Mouse (Mus musculus): Measurements from ENCODE around the gene Ctnna3. TPM values are rescaled to one million over a fixed set of nuclear protein-coding genes. Genes with fewer than 3 reads are reported as not detected.
A peak's percentile ranks its signal among the peaks of the same experiment; 100 is the strongest.

Gene Ctnna3
- total and polyA plus RNA-seq, 2 experiments from 2014 or later: 18.6 to 62.6 TPM

DNA sequence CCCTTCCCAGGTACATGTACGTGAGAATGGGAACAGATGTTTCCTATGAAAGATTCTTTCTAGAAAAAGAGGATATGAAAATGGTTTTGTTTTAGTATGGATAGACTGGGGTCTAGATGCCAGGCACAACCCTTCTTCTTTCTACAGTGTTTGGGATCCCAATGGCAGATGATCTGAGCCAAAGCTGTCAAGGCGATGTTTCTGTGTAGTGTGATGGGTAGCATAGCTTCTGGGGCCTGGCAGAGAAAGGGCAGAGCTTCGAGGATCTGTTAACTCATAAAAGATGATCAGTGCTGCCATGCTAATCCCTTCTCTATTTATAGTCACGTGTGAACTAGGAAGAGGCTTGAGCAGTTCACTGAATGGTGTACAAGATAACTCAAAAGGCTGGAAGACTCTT lies 284.3 kb downstream of the Ctnna3 start:
- TF ChIP-seq CTCF (IDR thresholded peaks at IDR 0.05; ENCODE audit: low read depth) (no peak), EP300 (IDR thresholded peaks at IDR 0.05; ENCODE audit: low read depth) (no peak)
- 51% methylated on average over 4 of the region's 4 CpGs for WGBS
- ATAC-seq (ENCODE audit: insufficient read depth, low read depth) (no peak), DNase-seq (ENCODE audit: low spot score) (no peak)
- no peaks in the 10 kb centered on the region for H3K9me3 ChIP-seq (replicated peaks; ENCODE audit: control insufficient read depth, low read length)
- H3K4me3 ChIP-seq (ENCODE audit: low read depth, low read length): no peak overlapping the region
- no peak overlapping the region for H3K9ac ChIP-seq (replicated peaks; ENCODE audit: low read depth, low read length)
- H3K36me3 ChIP-seq (replicated peaks; ENCODE audit: control insufficient read depth, insufficient read depth, low read length): no peaks in the 10 kb centered on the region
- H3K27ac ChIP-seq (ENCODE audit: low read depth): no peak overlapping the region
- H3K4me2 ChIP-seq (ENCODE audit: low read depth, low read length): no peak overlapping the region
- peaks cover 18% of the 10 kb centered on the region for H3K4me1 ChIP-seq (ENCODE audit: control insufficient read depth, insufficient read depth)
- H3K27me3 ChIP-seq (ENCODE audit: control insufficient read depth, insufficient read depth, low read length): no peaks in the 10 kb centered on the region

DNA sequence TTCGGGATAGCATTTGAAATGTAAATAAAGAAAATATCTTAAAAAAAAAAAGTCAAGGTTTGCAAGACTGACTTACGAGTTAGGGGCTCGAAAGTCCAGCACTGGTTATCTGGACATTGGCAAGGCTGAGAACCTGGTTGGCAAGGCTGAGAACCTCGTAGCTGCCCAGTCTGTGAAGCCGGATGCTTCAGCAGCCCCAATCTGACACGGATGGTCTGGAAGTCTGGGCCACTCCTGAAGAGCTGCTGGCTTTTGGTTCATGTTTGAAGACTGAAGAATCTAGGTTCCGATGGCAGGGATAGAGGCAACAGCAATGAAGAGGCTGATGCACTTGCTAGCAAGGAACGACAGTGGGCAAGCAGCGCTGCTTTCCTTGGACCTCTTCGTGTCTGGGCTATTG lies 339.0 kb downstream of the Ctnna3 start:
- Histone ChIP-seq H3K9ac (replicated peaks; ENCODE audit: low read depth, low read length) (no peak overlapping the region), H3K4me1 (ENCODE audit: control insufficient read depth, insufficient read depth) (peaks cover 11% of the 10 kb centered on the region), H3K36me3 (replicated peaks; ENCODE audit: control insufficient read depth, insufficient read depth, low read length) (no peaks in the 10 kb centered on the region), H3K4me3 (ENCODE audit: low read depth, low read length) (no peak overlapping the region), H3K27ac (ENCODE audit: low read depth) (no peak overlapping the region), H3K27me3 (ENCODE audit: control insufficient read depth, insufficient read depth, low read length) (no peaks in the 10 kb centered on the region), H3K4me2 (ENCODE audit: low read depth, low read length) (no peak overlapping the region), H3K9me3 (replicated peaks; ENCODE audit: control insufficient read depth, low read length) (no peaks in the 10 kb centered on the region)
- WGBS: 90% methylated on average over 10 of the region's 10 CpGs
- DNase-seq (ENCODE audit: low spot score) (no peak), ATAC-seq (ENCODE audit: insufficient read depth, low read depth) (no peak)
- no peak for TF ChIP-seq EP300 (IDR thresholded peaks at IDR 0.05; ENCODE audit: low read depth)

DNA sequence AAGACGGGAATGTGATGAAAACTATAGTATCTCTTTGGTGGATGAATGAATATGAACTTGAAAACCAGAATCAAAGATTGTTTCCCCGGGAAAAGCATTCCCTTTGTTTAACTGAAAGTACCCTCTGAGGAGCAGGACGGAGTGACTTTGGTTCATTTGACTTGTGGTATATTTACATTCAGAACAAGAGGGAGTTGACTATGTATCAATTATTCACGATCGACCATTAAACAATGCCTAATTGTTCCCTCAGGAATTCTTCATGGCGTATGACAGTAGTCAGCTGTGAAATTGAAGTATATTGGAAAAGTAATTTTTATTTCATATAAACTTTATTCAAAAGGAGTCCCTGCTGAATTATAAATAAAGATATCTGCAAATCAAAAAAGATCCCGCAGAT lies 341.8 kb downstream of the Ctnna3 start:
- peaks cover 11% of the 10 kb centered on the region for H3K4me1 ChIP-seq (ENCODE audit: control insufficient read depth, insufficient read depth)
- H3K27me3 ChIP-seq (ENCODE audit: control insufficient read depth, insufficient read depth, low read length): no peaks in the 10 kb centered on the region
- no peak overlapping the region for H3K9ac ChIP-seq (replicated peaks; ENCODE audit: low read depth, low read length)
- no peaks in the 10 kb centered on the region for H3K36me3 ChIP-seq (replicated peaks; ENCODE audit: control insufficient read depth, insufficient read depth, low read length)
- no peak overlapping the region for H3K4me2 ChIP-seq (ENCODE audit: low read depth, low read length)
- WGBS: 83% methylated on average over 7 of the region's 7 CpGs
- H3K27ac ChIP-seq (ENCODE audit: low read depth): no peak overlapping the region
- H3K4me3 ChIP-seq (ENCODE audit: low read depth, low read length): no peak overlapping the region
- TF ChIP-seq CTCF (IDR thresholded peaks at IDR 0.05; ENCODE audit: low read depth): no peak
- no peak for TF ChIP-seq EP300 (IDR thresholded peaks at IDR 0.05; ENCODE audit: low read depth)
- ATAC-seq (ENCODE audit: insufficient read depth, low read depth) (no peak), DNase-seq (ENCODE audit: low spot score) (no peak)
- no peaks in the 10 kb centered on the region for H3K9me3 ChIP-seq (replicated peaks; ENCODE audit: control insufficient read depth, low read length)

DNA sequence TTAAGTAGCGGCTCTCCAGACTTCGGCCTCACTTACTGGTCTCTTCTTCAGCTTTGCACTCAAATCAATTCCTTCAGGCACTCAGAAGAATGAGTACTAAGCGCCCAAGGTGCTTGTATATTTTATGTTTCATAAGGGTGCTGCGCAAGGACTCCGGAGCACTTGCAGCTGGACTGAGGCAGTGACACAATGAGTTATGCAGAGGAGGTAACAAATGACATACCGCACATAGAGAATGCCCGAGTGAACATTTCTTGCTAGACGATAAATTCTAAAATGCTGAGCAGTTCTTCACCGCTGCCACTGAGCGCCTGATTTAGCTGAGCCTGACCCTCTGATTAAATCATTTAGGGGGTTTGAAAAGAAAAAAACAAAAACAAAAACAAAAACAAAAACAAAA lies 342.2 kb downstream of the Ctnna3 start:
- no peak for ATAC-seq (ENCODE audit: insufficient read depth, low read depth)
- H3K27me3 ChIP-seq (ENCODE audit: control insufficient read depth, insufficient read depth, low read length): no peaks in the 10 kb centered on the region
- 92% methylated on average over 10 of the region's 10 CpGs for WGBS
- DNase-seq (ENCODE audit: low spot score): no peak
- no peak overlapping the region for H3K27ac ChIP-seq (ENCODE audit: low read depth)
- H3K9ac ChIP-seq (replicated peaks; ENCODE audit: low read depth, low read length): no peak overlapping the region
- TF ChIP-seq CTCF (IDR thresholded peaks at IDR 0.05; ENCODE audit: low read depth): no peak
- TF ChIP-seq EP300 (IDR thresholded peaks at IDR 0.05; ENCODE audit: low read depth): no peak
- no peak overlapping the region for H3K4me2 ChIP-seq (ENCODE audit: low read depth, low read length)
- no peaks in the 10 kb centered on the region for H3K9me3 ChIP-seq (replicated peaks; ENCODE audit: control insufficient read depth, low read length)
- no peaks in the 10 kb centered on the region for H3K36me3 ChIP-seq (replicated peaks; ENCODE audit: control insufficient read depth, insufficient read depth, low read length)
- H3K4me3 ChIP-seq (ENCODE audit: low read depth, low read length): no peak overlapping the region
- peaks cover 11% of the 10 kb centered on the region for H3K4me1 ChIP-seq (ENCODE audit: control insufficient read depth, insufficient read depth)

DNA sequence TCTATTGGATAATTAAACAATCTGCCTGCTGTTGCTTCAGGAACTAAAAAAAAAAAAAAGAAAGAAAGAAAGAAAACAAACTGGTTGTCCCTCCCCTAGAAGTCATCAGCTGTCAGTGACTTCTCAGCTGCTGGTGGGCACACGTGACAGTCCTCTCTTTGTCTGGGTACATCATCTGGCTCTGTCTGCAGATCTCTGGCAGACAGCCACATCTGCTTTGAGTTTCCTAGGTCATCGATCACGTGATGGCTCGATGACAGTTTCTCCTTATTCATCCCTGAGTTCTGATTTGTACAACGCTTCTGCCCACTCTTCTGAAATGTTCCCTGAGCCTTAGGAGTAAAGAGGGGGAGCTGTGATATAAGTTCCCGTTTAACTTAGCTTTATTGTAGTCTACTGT lies 352.1 kb downstream of the Ctnna3 start:
- H3K4me2 ChIP-seq (ENCODE audit: low read depth, low read length): no peak overlapping the region
- H3K27me3 ChIP-seq (ENCODE audit: control insufficient read depth, insufficient read depth, low read length): no peaks in the 10 kb centered on the region
- peaks cover 6% of the 10 kb centered on the region; the same call in 1 of the 2 replicates for H3K4me1 ChIP-seq (ENCODE audit: control insufficient read depth, insufficient read depth)
- WGBS: 43% methylated on average over 6 of the region's 6 CpGs
- TF ChIP-seq EP300 (IDR thresholded peaks at IDR 0.05; ENCODE audit: low read depth) (no peak), CTCF (IDR thresholded peaks at IDR 0.05; ENCODE audit: low read depth) (no peak)
- ATAC-seq (ENCODE audit: insufficient read depth, low read depth) (no peak), DNase-seq (ENCODE audit: low spot score) (no peak)
- no peak overlapping the region for H3K4me3 ChIP-seq (ENCODE audit: low read depth, low read length)
- no peak overlapping the region for H3K9ac ChIP-seq (replicated peaks; ENCODE audit: low read depth, low read length)
- H3K9me3 ChIP-seq (replicated peaks; ENCODE audit: control insufficient read depth, low read length): no peaks in the 10 kb centered on the region
- H3K36me3 ChIP-seq (replicated peaks; ENCODE audit: control insufficient read depth, insufficient read depth, low read length): no peaks in the 10 kb centered on the region
- H3K27ac ChIP-seq (ENCODE audit: low read depth): no peak overlapping the region

DNA sequence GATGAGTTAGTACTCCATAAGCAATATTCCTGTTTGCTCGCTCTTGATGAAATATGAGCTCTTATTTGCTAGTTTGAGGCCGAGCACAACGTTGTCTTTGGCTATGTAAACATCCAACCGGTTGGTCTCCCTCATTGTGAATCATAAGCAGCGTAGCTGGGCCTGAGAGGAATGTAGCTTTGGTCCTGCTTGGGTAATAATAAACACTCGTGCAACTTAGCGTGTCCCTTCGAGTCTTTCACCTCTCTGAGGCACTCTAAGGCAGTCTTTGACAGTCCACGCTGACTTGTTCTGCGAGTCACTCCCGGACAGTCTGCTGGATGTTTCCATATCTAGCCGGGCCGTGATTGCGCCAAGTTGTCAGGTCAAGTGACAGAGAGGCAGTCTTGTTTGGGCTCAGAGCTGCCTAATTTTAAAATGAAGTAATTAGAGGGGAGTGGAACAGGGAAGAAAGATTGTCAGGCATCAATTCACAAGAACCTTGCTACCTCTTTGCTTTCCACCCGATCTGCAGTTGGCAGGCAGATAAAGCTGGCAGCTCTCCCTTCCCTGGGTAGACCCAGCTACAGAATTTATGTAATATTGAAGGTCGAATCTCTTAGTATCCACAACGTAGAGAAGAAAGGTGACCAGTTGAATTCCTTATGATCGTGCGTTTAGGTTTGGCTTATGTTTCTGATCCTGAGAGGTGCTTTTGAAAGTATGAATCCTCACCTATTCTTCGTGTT lies 355.1 kb downstream of the Ctnna3 start:
- no peak overlapping the region for H3K27ac ChIP-seq (ENCODE audit: low read depth)
- 0 out of 2 replicates have a peak, but pooled peaks have one; percentile 2 for TF ChIP-seq CTCF (IDR thresholded peaks at IDR 0.05; ENCODE audit: low read depth)
- TF ChIP-seq EP300 (IDR thresholded peaks at IDR 0.05; ENCODE audit: low read depth): no peak
- 46% methylated on average over 20 of the region's 20 CpGs for WGBS
- H3K4me3 ChIP-seq (ENCODE audit: low read depth, low read length): no peak overlapping the region
- 0 out of 2 replicates have a peak overlapping the region, but pooled peaks have one; percentile 2 for H3K4me2 ChIP-seq (ENCODE audit: low read depth, low read length)
- no peaks in the 10 kb centered on the region for H3K27me3 ChIP-seq (ENCODE audit: control insufficient read depth, insufficient read depth, low read length)
- DNase-seq (ENCODE audit: low spot score): peak; percentile 35
- peaks cover 6% of the 10 kb centered on the region; the same call in 1 of the 2 replicates for H3K4me1 ChIP-seq (ENCODE audit: control insufficient read depth, insufficient read depth)
- H3K9me3 ChIP-seq (replicated peaks; ENCODE audit: control insufficient read depth, low read length): no peaks in the 10 kb centered on the region
- H3K36me3 ChIP-seq (replicated peaks; ENCODE audit: control insufficient read depth, insufficient read depth, low read length): no peaks in the 10 kb centered on the region
- no peak overlapping the region for H3K9ac ChIP-seq (replicated peaks; ENCODE audit: low read depth, low read length)
- ATAC-seq (ENCODE audit: insufficient read depth, low read depth): peak; percentile 62
